Mouse (Mus musculus) heart, postnatal 36 days (tissue): ENCODE measurements at regions not wholly inside any gene's neighbourhood (a gene's known extent, or its start where the extent isn't known, plus 50 kb on each side); places are given as distances from the start of the nearest gene placed in this dataset.

ENCODE experiments used
- DNase-seq, 2 experiments: peaks; one replicate each; pipeline ENCODE4 v3.0.0; 2021 to 2022
- intact Hi-C: fragments of 180-260 bp; cut with DNase I; formaldehyde crosslinking; loops from one replicate; pipeline ENCODE4 v1.15.1; 2025

GRCm38 (mm10) chr2:79544793-79545260 is 88.2 kb upstream of the Cerkl start:
- intact Hi-C loops, result loop anchor here (5.0 kb wide), 1 partner anchor 52 kb away; no protein-coding TSS in a partner anchor
- DNase-seq, result no peak

- intact Hi-C loops, result no loop called here
- no peak for DNase-seq
These were observed 88.9 kb upstream of the Itprid2 start for GRCm38 (mm10) chr2:79546206-79546605.

GRCm38 (mm10) chr2:79547284-79547683 is 87.9 kb upstream of the Itprid2 start:
- intact Hi-C loops, result no loop called here
- no peak for DNase-seq

GRCm38 (mm10) chr2:79548039-79548600 is 87.0 kb upstream of the Itprid2 start:
- no peak for DNase-seq
- intact Hi-C loops, result no loop called here

- intact Hi-C loops, result no loop called here
- no peak for DNase-seq
These were observed 85.4 kb upstream of the Itprid2 start for GRCm38 (mm10) chr2:79549781-79550180.

- DNase-seq, result no peak
- intact Hi-C loops, result no loop called here
These were observed 84.7 kb upstream of the Itprid2 start for GRCm38 (mm10) chr2:79550432-79550831.

GRCm38 (mm10) chr2:79552481-79552880 is 82.7 kb upstream of the Itprid2 start:
- no peak for DNase-seq

GRCm38 (mm10) chr2:79555395-79555794 is 79.8 kb upstream of the Itprid2 start:
- intact Hi-C loops, result no loop called here
- DNase-seq, result no peak

More at GRCm38 (mm10) chr2:79552481-79552880, 82.7 kb upstream of the Itprid2 start:
- intact Hi-C loops, result no loop called here

GRCm38 (mm10) chr2:79557361-79557760 is 77.8 kb upstream of the Itprid2 start:
- no peak for DNase-seq
- intact Hi-C loops, result no loop called here

- no peak for DNase-seq
- intact Hi-C loops, result loop anchor here (5.0 kb wide), 1 partner anchor 71 kb away; the partner anchor contains the start of gene Itprid2
These were observed 68.7 kb upstream of the Itprid2 start for GRCm38 (mm10) chr2:79566280-79566933.

- intact Hi-C loops, result loop anchor here (5.0 kb wide), 1 partner anchor 70 kb away; the partner anchor contains the start of gene Itprid2
- no peak for DNase-seq
These were observed 67.7 kb upstream of the Itprid2 start for GRCm38 (mm10) chr2:79567413-79567934.

- no peak for DNase-seq
- intact Hi-C loops, result loop anchor here (5.0 kb wide), 1 partner anchor 68 kb away; the partner anchor contains the start of gene Itprid2
These were observed 65.5 kb upstream of the Itprid2 start for GRCm38 (mm10) chr2:79569663-79570062.

- intact Hi-C loops, result no loop called here
- DNase-seq, result no peak
These were observed 63.2 kb upstream of the Itprid2 start for GRCm38 (mm10) chr2:79571910-79572309.

- DNase-seq, result no peak
- intact Hi-C loops, result no loop called here
These were observed 60.1 kb upstream of the Itprid2 start for GRCm38 (mm10) chr2:79575074-79575473.

- intact Hi-C loops, result no loop called here
- DNase-seq, result no peak
These were observed 50.0 kb upstream of the Itprid2 start for GRCm38 (mm10) chr2:79585022-79585774.
